Mouse (Mus musculus) heart, embryonic 11.5 days (tissue): ENCODE data around the gene Lsamp. TPM values are rescaled to one million over a fixed set of nuclear protein-coding genes. Genes with fewer than 3 reads are reported as not detected.

ENCODE experiments used
- ATAC-seq: fragments of 200-750 bp; cut with Nextera tagmentation; replicated peaks from 2 replicates; pipeline ENCODE4 v1.8.0; 2017; ENCODE audit warnings: moderate library complexity; ENCODE audit not compliant: insufficient number of reproducible peaks, low FRiP score, low TSS enrichment
- H3K27ac ChIP-seq: fragments of 300-500 bp; sonication (generic); 2 replicates; pipeline ENCODE4 v1.5.1; 2014; ENCODE audit warnings: mild to moderate bottlenecking, low read depth, low read length
- H3K27me3 ChIP-seq: fragments of 300-500 bp; sonication (generic); 2 replicates; pipeline ENCODE4 v1.6.1; 2014; ENCODE audit warnings: mild to moderate bottlenecking, low read length, mixed read lengths; ENCODE audit not compliant: control insufficient read depth, insufficient read depth
- H3K36me3 ChIP-seq: fragments of 300-500 bp; sonication (generic); 2 replicates; pipeline ENCODE4 v1.6.1; 2014; ENCODE audit warnings: mild to moderate bottlenecking, low read length, moderate library complexity, mixed read lengths; ENCODE audit not compliant: control insufficient read depth, insufficient read depth
- H3K4me1 ChIP-seq: fragments of 300-500 bp; sonication (generic); 2 replicates; pipeline ENCODE4 v1.6.1; 2014; ENCODE audit warnings: low read length; ENCODE audit not compliant: control insufficient read depth, insufficient read depth
- H3K4me2 ChIP-seq: fragments of 300-500 bp; sonication (generic); 2 replicates; pipeline ENCODE4 v1.6.1; 2014; ENCODE audit warnings: mild to moderate bottlenecking, moderate library complexity
- H3K4me3 ChIP-seq: fragments of 300-500 bp; sonication (generic); 2 replicates; pipeline ENCODE4 v1.5.1; 2014; ENCODE audit warnings: low read depth, low read length
- H3K9ac ChIP-seq: fragments of 300-500 bp; sonication (generic); 2 replicates; pipeline ENCODE4 v1.6.1; 2014; ENCODE audit warnings: mild to moderate bottlenecking, low read depth, low read length, moderate library complexity
- H3K9me3 ChIP-seq: fragments of 300-500 bp; sonication (generic); replicated peaks from 2 replicates; pipeline ENCODE4 v1.6.1; 2016; ENCODE audit warnings: low read length; ENCODE audit not compliant: control insufficient read depth
- WGBS: fragments of 180-500 bp; shearing (Covaris S2); extraction: QIAGEN DNeasy Blood & Tissue Kit; methylation state at CpG from one replicate; pipeline ENCODE4 v1.1.7; 2014; ENCODE audit not compliant: insufficient replicate concordance; 5-methylcytosine and 5-hydroxymethylcytosine counted together
- polyA plus RNA-seq: library from polyadenylated mRNA; unstranded; fragments of >200 nt; fragmentation: Nextera tagmentation; extraction: Ambion mirVana; gene quantifications from 2 replicates; pipeline ENCODE4 v1.2.1, GENCODE M21; 2014

The Lsamp gene
- polyA plus RNA-seq, 1 experiment from 2014 or later, result 1.2 TPM

- Histone ChIP-seq H3K4me3 (no peak overlapping the region), H3K4me2 (no peak overlapping the region), H3K27me3 (no peaks in the 10 kb centered on the region), H3K4me1 (no peaks in the 10 kb centered on the region), H3K9me3 (no peaks in the 10 kb centered on the region), H3K27ac (no peak overlapping the region), H3K36me3 (no peaks in the 10 kb centered on the region), H3K9ac (no peak overlapping the region)
- WGBS, result 81% methylated on average over 1 of the region's 1 CpGs
- ATAC-seq, result no peak
These were observed 1400.1 kb downstream of the Lsamp start for GRCm38 (mm10) chr16:41384288-41384687.

GRCm38 (mm10) chr16:41408850-41409249, 1424.7 kb downstream of the Lsamp start:
- H3K36me3 ChIP-seq, result no peaks in the 10 kb centered on the region
- no peaks in the 10 kb centered on the region for H3K4me1 ChIP-seq
- H3K27ac ChIP-seq, result no peak overlapping the region
- no peaks in the 10 kb centered on the region for H3K9me3 ChIP-seq
- no peak for ATAC-seq
- H3K9ac ChIP-seq, result no peak overlapping the region
- no peaks in the 10 kb centered on the region for H3K27me3 ChIP-seq
- H3K4me2 ChIP-seq, result no peak overlapping the region
- H3K4me3 ChIP-seq, result no peak overlapping the region
- WGBS, result 51% methylated on average over 7 of the region's 7 CpGs

GRCm38 (mm10) chr16:41410671-41411070, 1426.5 kb downstream of the Lsamp start:
- ATAC-seq, result no peak
- H3K9me3 ChIP-seq, result no peaks in the 10 kb centered on the region
- 82% methylated on average over 3 of the region's 3 CpGs for WGBS
- no peak overlapping the region for H3K9ac ChIP-seq
- no peak overlapping the region for H3K4me2 ChIP-seq
- H3K4me3 ChIP-seq, result no peak overlapping the region
- H3K4me1 ChIP-seq, result no peaks in the 10 kb centered on the region
- H3K36me3 ChIP-seq, result no peaks in the 10 kb centered on the region
- no peak overlapping the region for H3K27ac ChIP-seq
- H3K27me3 ChIP-seq, result no peaks in the 10 kb centered on the region

- WGBS, result 81% methylated on average over 5 of the region's 5 CpGs
- H3K9me3 ChIP-seq, result no peaks in the 10 kb centered on the region
- no peak overlapping the region for H3K27ac ChIP-seq
- H3K36me3 ChIP-seq, result no peaks in the 10 kb centered on the region
- ATAC-seq, result no peak
- no peaks in the 10 kb centered on the region for H3K27me3 ChIP-seq
- no peak overlapping the region for H3K4me3 ChIP-seq
- no peak overlapping the region for H3K4me2 ChIP-seq
- H3K9ac ChIP-seq, result no peak overlapping the region
- H3K4me1 ChIP-seq, result no peaks in the 10 kb centered on the region
These were observed 1433.2 kb downstream of the Lsamp start for GRCm38 (mm10) chr16:41417363-41417762.

- H3K4me2 ChIP-seq, result no peak overlapping the region
- H3K9me3 ChIP-seq, result no peaks in the 10 kb centered on the region
- H3K27me3 ChIP-seq, result no peaks in the 10 kb centered on the region
- no peak overlapping the region for H3K9ac ChIP-seq
- ATAC-seq, result no peak
- 36% methylated on average over 2 of the region's 2 CpGs for WGBS
- H3K36me3 ChIP-seq, result no peaks in the 10 kb centered on the region
- H3K4me3 ChIP-seq, result no peak overlapping the region
- no peak overlapping the region for H3K27ac ChIP-seq
- H3K4me1 ChIP-seq, result no peaks in the 10 kb centered on the region
These were observed 1483.2 kb downstream of the Lsamp start for GRCm38 (mm10) chr16:41467391-41467790.

GRCm38 (mm10) chr16:41478694-41479093, 1494.5 kb downstream of the Lsamp start:
- no peak for ATAC-seq
- H3K9ac ChIP-seq, result no peak overlapping the region

GRCm38 (mm10) chr16:41481832-41482231, 1497.7 kb downstream of the Lsamp start:
- no peak for ATAC-seq
- Histone ChIP-seq H3K36me3 (no peaks in the 10 kb centered on the region), H3K27me3 (no peaks in the 10 kb centered on the region), H3K9me3 (no peaks in the 10 kb centered on the region), H3K27ac (no peak overlapping the region), H3K4me2 (no peak overlapping the region), H3K9ac (no peak overlapping the region), H3K4me1 (no peaks in the 10 kb centered on the region), H3K4me3 (no peak overlapping the region)
- WGBS, result 59% methylated on average over 1 of the region's 1 CpGs

More at GRCm38 (mm10) chr16:41478694-41479093, 1494.5 kb downstream of the Lsamp start:
- H3K36me3 ChIP-seq, result no peaks in the 10 kb centered on the region
- H3K27ac ChIP-seq, result no peak overlapping the region
- no peak overlapping the region for H3K4me2 ChIP-seq
- H3K4me3 ChIP-seq, result no peak overlapping the region
- no peaks in the 10 kb centered on the region for H3K4me1 ChIP-seq
- no peaks in the 10 kb centered on the region for H3K9me3 ChIP-seq
- WGBS, result 67% methylated on average over 5 of the region's 5 CpGs
- no peaks in the 10 kb centered on the region for H3K27me3 ChIP-seq

- Histone ChIP-seq H3K27ac (no peak overlapping the region), H3K9me3 (no peaks in the 10 kb centered on the region), H3K4me1 (no peaks in the 10 kb centered on the region), H3K9ac (no peak overlapping the region), H3K4me3 (no peak overlapping the region), H3K36me3 (no peaks in the 10 kb centered on the region), H3K4me2 (no peak overlapping the region), H3K27me3 (no peaks in the 10 kb centered on the region)
- WGBS, result 66% methylated on average over 6 of the region's 6 CpGs
- no peak for ATAC-seq
These were observed 1526.9 kb downstream of the Lsamp start for GRCm38 (mm10) chr16:41510915-41511552.

- ATAC-seq, result no peak
- Histone ChIP-seq H3K27me3 (no peaks in the 10 kb centered on the region), H3K4me2 (no peak overlapping the region), H3K9ac (no peak overlapping the region), H3K4me1 (no peaks in the 10 kb centered on the region), H3K36me3 (no peaks in the 10 kb centered on the region), H3K9me3 (no peaks in the 10 kb centered on the region), H3K27ac (no peak overlapping the region), H3K4me3 (no peak overlapping the region)
- WGBS, result 58% methylated on average over 4 of the region's 4 CpGs
These were observed 1537.4 kb downstream of the Lsamp start for GRCm38 (mm10) chr16:41521566-41521965.
